Mouse (Mus musculus): Measurements from ENCODE around the gene Nav1. TPM values are rescaled to one million over a fixed set of nuclear protein-coding genes. Genes with fewer than 3 reads are reported as not detected.
A peak's percentile ranks its signal among the peaks of the same experiment; 100 is the strongest.

Gene Nav1
- polyA plus RNA-seq, 1 experiment, result 7.8 TPM

DNA sequence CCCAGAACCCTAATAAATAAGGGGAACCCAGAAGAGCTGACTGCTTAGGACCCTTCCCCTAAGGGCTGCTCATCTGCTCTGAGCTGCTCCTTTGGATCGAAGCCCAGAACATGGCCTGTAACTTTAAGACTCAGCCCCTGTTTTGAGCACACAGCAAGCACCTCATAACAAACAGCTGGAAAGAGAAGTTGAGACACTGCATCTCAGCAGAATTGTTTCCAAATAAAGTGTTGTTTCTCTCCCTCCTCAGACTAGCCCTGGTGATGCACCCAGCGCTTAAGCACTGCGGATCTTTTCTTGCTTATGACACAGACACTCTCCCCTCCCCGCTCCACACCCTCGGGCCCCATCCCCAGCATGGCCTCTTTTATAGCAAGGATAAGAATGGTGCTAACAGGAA is 22.8 kb upstream of the Nav1 start:
- H3K27ac ChIP-seq (replicated peaks; ENCODE audit: low read depth, low read length), result peak overlapping the region; percentile 95
- H3K4me1 ChIP-seq (ENCODE audit: control insufficient read depth, insufficient read depth, insufficient read length, low read length), result peaks cover 54% of the 10 kb centered on the region
- no peak overlapping the region for H3K4me3 ChIP-seq (ENCODE audit: insufficient read depth, low read depth, low read length)

DNA sequence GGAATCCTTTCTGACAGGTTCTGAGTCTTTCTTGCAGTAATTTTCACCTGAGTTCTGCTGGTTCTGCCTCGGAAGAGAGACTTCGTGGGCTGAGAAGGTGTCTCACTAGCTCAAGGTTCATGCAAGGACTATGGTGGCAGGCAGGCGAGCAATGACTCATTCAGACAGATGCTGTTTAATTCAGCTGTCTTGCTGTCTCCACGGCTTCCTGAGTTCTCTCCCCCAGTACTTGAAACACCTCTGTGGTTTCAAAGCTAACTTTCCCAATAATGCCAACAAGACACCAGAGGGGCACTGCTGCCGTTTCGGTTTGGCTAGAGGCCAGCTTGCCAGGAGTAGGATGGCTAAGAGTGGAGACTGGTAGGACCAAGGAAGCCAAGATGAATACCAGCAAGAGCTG is 19.1 kb upstream of the Nav1 start:
- Histone ChIP-seq H3K27ac (replicated peaks; ENCODE audit: low read depth, low read length) (peak overlapping the region; percentile 23; the same call in 1 of the 2 replicates), H3K4me3 (ENCODE audit: insufficient read depth, low read depth, low read length) (no peak overlapping the region), H3K4me1 (ENCODE audit: control insufficient read depth, insufficient read depth, insufficient read length, low read length) (peaks cover 42% of the 10 kb centered on the region)

DNA sequence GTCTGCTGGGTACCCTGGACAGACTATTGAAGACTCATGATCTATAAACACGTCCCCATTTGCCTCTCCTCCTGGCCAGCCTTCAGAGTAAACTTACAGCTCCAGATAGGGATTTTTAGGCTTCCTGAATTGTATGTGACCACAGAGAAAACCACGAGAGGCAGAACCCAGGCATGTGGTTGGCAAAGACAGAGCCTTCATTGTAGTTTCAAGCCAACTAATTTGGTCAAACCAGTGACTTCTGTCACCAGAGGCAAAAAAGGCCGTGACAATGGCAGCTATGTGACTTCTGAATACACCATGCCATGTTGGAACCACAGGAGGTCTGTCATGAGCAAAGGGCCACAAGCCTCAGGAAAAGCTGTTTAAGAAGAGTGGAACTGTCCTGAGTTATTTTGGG is 18.6 kb upstream of the Nav1 start:
- peaks cover 41% of the 10 kb centered on the region for H3K4me1 ChIP-seq (ENCODE audit: control insufficient read depth, insufficient read depth, insufficient read length, low read length)
- no peak overlapping the region for H3K4me3 ChIP-seq (ENCODE audit: insufficient read depth, low read depth, low read length)
- H3K27ac ChIP-seq (replicated peaks; ENCODE audit: low read depth, low read length), result 0 out of 2 replicates have a peak overlapping the region, but pooled peaks have one; percentile 8

DNA sequence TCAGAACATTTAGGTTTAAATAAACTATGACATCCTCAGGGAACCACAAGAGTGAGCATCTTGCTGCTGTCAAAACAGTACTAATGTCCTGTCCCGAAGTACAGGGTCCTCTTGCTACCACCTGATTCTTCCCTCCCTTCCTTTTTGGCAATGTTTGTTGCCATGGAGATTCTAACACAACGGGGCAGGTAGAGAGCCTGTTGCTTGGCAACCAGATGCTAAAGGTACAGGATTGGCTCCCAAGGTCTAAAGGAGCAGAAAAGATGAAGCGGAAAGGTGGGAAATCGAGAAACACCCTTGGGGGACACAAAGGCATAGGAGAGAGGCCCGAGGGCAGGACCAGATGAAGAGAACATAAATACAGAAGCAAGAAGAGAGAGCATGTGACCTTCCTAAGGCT is 17.6 kb upstream of the Nav1 start:
- peaks cover 32% of the 10 kb centered on the region for H3K4me1 ChIP-seq (ENCODE audit: control insufficient read depth, insufficient read depth, insufficient read length, low read length)
- H3K4me3 ChIP-seq (ENCODE audit: insufficient read depth, low read depth, low read length), result no peak overlapping the region
- H3K27ac ChIP-seq (replicated peaks; ENCODE audit: low read depth, low read length), result no peak overlapping the region

DNA sequence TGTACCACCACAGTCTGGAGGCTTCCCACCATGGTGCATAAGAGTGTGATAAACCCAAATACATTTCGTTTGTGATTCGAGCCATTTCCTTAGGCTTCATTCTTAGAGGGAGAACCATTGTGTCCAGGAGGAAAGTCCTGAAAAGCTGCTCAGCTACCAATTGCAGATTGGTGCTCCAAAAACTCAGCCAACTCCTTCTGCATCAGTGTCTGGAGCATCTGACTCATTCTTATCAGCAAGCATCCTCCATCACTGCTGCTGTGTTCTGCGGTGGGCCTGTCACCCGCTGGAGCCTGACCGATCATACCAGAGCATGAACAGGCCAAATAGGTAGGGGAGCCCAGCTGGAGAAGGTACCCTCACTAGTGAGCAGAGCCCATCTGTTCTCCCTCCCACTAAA is 16.0 kb upstream of the Nav1 start:
- Histone ChIP-seq H3K4me3 (ENCODE audit: insufficient read depth, low read depth, low read length) (no peak overlapping the region), H3K4me1 (ENCODE audit: control insufficient read depth, insufficient read depth, insufficient read length, low read length) (peaks cover 37% of the 10 kb centered on the region), H3K27ac (replicated peaks; ENCODE audit: low read depth, low read length) (no peak overlapping the region)

DNA sequence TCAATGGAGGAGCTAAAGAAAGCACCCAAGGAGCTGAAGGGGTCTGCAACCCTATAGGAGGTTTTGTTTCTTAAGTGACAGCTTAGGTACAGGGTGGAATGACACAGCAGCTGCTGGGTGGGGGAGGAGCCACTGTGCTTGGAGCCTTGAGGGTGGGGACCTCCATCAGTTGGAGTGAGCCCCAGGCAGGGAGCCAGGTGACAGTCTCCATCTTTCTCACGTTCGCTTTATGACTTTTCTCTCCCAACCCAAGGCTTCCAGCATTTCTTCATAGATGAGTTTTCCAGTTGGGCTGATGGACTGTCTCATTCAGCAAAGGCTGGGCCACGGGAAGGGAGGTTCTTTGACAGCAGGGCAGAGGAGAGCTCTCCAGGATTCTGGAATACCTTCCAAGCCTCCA is 14.2 kb upstream of the Nav1 start:
- Histone ChIP-seq H3K4me3 (ENCODE audit: insufficient read depth, low read depth, low read length) (no peak overlapping the region), H3K27ac (replicated peaks; ENCODE audit: low read depth, low read length) (no peak overlapping the region), H3K4me1 (ENCODE audit: control insufficient read depth, insufficient read depth, insufficient read length, low read length) (peaks cover 30% of the 10 kb centered on the region)

DNA sequence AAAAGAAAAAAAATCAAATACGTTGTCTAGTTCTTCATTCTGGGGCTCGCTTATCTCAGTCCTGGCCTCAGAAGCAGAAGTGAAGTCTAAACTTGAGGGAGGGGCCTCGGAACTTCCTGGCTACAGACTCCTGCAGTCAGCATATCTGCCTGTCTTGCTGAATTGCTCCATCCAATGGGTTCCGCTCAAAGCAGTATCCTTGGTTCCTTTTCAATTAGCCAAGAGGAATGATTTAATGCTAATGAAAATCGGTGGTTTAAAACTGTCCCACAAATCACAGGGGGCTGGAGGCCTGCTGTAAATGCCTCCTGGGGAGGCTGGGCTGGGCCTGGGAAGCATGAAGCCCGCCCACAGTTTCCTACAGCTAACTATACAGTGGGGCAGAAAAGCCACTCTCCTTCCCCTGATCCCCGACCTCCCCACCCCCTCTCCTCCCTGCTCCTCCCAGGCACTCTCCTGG is 12.9 kb upstream of the Nav1 start:
- H3K27ac ChIP-seq (replicated peaks; ENCODE audit: low read depth, low read length), result peak overlapping the region; percentile 65
- H3K4me3 ChIP-seq (ENCODE audit: insufficient read depth, low read depth, low read length), result no peak overlapping the region
- H3K4me1 ChIP-seq (ENCODE audit: control insufficient read depth, insufficient read depth, insufficient read length, low read length), result peaks cover 26% of the 10 kb centered on the region

DNA sequence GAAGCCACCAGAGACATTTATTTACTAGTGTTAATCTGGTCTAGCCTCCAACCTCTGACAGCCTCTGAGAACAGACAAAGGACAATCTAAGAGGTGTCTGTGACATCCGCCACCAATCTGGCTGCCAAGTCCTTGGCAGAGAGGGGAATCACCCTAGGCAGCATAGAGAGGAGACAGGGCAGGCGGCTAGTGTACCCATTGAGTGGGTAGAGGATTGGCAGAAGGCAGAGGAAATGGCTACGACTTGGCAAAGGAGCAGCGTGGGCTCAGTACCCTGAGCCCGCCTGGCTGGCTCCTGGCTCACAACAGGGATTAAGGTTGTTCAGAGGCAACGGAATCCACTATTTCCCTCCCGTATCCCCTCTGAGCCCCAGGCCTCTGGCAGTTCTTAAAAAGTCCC is 12.0 kb upstream of the Nav1 start:
- H3K27ac ChIP-seq (replicated peaks; ENCODE audit: low read depth, low read length), result peak overlapping the region; percentile 73
- peaks cover 26% of the 10 kb centered on the region for H3K4me1 ChIP-seq (ENCODE audit: control insufficient read depth, insufficient read depth, insufficient read length, low read length)
- H3K4me3 ChIP-seq (ENCODE audit: insufficient read depth, low read depth, low read length), result no peak overlapping the region

DNA sequence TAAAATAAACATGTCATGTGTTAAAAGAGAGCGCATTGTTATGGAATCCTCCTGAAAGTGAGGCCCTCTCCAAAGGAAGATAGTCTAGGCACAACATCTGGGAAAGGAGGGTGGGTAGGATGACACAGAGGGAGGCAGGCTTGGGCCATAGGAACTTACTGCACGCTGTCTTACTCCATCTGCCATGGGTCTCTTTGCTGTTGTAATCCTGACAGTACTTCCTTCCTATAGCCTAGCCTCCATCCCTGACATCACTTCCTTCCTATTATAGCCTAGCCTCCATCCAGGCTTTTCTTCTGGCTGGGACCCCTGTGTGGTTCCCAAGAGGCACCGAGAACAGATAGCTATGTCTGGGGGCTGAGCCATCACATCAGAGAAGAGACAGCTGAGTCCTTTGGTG is 10.2 kb upstream of the Nav1 start:
- Histone ChIP-seq H3K27ac (replicated peaks; ENCODE audit: low read depth, low read length) (0 out of 2 replicates have a peak overlapping the region, but pooled peaks have one; percentile 10), H3K4me1 (ENCODE audit: control insufficient read depth, insufficient read depth, insufficient read length, low read length) (peaks cover 26% of the 10 kb centered on the region), H3K4me3 (ENCODE audit: insufficient read depth, low read depth, low read length) (no peak overlapping the region)

DNA sequence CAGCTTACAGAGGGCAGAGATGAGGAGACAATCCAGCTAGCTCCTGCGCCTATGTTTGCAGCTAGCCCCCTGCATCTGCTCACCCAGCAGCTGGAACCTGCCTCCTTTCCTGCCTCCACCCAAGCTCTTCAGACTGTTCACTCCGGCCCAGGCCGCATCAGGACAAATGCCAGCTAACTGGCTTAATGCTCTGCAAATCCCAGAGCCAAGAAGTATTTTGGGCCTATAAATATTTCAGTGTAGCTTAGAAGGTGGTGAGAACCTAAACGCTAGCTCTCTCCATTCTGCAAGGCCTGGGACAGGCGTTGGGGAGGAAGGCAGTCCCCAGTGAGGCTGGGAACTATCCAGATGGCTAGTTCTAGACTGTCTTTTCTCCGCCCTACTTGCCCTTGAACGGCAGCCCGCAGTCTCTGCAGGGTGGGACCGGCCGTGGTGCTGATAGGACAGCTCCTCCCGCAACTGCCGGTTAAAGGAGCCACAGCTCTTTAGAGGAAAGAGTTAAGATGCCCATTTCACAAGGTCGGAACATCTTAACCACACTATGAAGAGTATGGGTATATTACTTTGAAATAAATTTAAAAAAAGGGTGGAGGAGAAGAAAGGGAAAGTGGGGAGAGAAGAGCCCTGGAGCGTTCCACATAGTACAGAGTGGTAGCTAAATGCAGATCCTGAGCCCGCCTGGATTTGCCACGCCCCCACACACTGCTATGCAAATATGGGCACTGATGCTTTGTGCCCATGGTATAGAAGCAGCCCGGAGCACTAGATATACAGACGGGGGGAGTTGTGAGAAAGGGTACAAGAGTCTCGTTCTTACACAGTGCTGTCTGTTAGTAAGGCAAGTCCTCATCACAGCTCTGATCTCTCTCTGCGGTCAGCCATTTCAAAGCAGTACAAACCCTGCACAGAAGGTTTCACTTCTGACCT is 8.9 kb upstream of the Nav1 start:
- H3K27ac ChIP-seq (replicated peaks; ENCODE audit: low read depth, low read length), result no peak overlapping the region
- no peak overlapping the region for H3K4me3 ChIP-seq (ENCODE audit: insufficient read depth, low read depth, low read length)
- peaks cover 20% of the 10 kb centered on the region for H3K4me1 ChIP-seq (ENCODE audit: control insufficient read depth, insufficient read depth, insufficient read length, low read length)

DNA sequence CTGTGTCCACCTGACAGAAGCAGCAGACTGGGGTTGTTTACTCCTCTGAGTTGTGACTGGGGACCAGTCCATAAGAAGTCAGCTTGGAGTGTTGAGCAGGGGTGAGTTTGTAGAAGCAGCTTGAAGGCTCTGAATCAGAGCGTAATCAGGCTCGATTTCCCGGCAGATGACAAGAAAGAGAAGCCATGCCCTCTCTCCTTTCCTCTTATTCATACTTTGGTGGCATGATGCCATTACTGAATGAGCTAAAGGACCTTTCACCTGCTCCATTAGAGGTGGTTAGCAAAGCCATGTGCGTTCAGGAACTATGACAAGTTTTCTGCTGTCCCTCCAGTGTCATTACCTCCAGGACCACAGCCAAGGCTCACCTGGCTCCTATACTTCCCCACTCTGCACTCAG is 2.5 kb upstream of the Nav1 start:
- Histone ChIP-seq H3K4me1 (ENCODE audit: control insufficient read depth, insufficient read depth, insufficient read length, low read length) (peaks cover 5% of the 10 kb centered on the region; the same call in 1 of the 2 replicates), H3K27ac (replicated peaks; ENCODE audit: low read depth, low read length) (no peak overlapping the region), H3K4me3 (ENCODE audit: insufficient read depth, low read depth, low read length) (no peak overlapping the region)

DNA sequence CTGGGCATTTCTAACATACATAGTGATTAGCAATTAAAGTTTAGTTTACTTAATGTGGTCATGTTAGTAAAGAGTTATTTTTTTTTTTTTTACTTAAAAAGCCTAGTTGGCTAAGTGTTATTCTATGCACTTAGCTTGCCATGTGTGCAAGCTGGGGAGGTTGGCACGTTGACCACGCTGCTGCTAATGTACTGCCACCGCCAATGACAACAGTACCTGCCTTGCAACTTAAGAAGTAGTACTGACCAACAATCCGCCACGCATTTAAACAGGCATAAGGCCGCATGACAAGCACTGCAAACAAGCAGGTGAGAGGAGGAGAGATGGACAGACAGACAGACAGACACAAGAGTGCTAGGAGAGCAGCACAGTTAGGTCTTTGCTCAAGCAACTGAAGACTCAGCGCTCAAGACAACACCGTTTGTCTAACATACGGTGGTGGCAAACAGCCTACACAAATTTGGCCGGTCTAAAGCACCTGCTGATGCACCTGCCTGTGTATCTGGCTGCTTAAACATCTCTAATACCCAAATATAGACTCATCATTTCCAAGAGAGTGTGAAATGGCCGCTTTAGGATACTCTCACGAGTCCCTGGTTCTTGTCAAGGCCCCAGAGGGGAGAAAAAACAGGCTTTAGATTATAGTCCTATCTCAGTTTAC is 610 bp downstream of the Nav1 start:
- Histone ChIP-seq H3K4me3 (ENCODE audit: insufficient read depth, low read depth, low read length) (no peak overlapping the region), H3K4me1 (ENCODE audit: control insufficient read depth, insufficient read depth, insufficient read length, low read length) (peaks cover 5% of the 10 kb centered on the region), H3K27ac (replicated peaks; ENCODE audit: low read depth, low read length) (no peak overlapping the region)

DNA sequence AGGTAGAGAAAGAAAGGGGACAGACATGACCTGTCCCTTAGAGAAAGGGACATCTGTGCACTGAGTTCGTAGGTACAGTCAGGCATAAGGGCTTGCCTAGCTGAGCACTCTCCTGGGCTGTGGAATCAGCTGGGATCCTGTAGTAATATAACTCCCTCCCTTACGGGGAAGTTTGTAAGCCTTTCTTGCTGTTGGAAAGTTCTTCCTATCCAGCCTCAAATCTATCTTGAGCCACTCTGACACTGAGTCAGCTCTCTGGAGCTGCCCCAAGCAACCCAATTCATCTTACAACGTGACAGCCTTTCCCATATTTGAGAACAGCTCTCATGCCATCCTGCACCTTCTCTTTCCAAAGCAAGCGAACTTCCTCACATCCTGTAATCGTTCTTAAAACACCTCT is 1.6 kb downstream of the Nav1 start:
- Histone ChIP-seq H3K4me1 (ENCODE audit: control insufficient read depth, insufficient read depth, insufficient read length, low read length) (peaks cover 7% of the 10 kb centered on the region), H3K4me3 (ENCODE audit: insufficient read depth, low read depth, low read length) (no peak overlapping the region), H3K27ac (replicated peaks; ENCODE audit: low read depth, low read length) (no peak overlapping the region)

DNA sequence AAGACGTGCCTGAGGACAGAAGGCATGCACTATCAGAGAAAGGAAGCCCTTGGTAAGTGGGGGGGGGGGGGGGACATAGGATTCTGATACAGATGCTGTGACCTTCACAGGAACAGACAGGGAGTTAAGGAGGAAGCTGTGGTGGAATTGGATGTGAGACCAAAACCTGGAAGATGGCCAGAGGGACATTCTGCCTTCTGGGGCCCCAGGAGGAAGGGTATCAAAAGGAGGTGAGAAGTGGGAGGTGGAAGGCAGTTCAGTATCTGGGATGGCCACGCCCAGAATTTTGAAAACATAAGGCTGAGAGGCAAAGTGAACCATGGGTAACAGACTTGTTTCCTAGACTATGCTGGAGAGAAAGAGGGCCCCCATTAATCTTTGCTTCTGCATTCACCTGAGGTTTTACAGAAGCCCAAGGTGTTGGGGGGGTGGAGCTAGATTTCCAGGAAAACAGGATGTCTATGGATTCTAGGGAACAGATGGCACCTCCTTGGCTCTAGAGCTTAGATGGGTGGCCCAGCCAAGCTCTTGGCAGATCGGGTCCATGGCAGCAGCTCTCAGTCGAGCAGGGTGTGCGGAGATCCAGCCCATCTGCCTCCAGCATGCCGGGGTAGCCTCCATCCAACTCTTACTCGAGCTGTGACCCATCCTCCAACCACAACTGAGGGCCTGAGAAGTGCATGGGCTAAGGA is 2.6 kb downstream of the Nav1 start:
- no peak overlapping the region for H3K27ac ChIP-seq (replicated peaks; ENCODE audit: low read depth, low read length)
- H3K4me3 ChIP-seq (ENCODE audit: insufficient read depth, low read depth, low read length), result no peak overlapping the region
- peaks cover 2% of the 10 kb centered on the region; the same call in 1 of the 2 replicates for H3K4me1 ChIP-seq (ENCODE audit: control insufficient read depth, insufficient read depth, insufficient read length, low read length)

Data from brown adipose tissue, adult 24 weeks (tissue).